Mouse (Mus musculus) brain, embryonic 14.5 days (tissue): ENCODE measurements around the gene Mrpl38. TPM values are rescaled to one million over a fixed set of nuclear protein-coding genes. Genes with fewer than 3 reads are reported as not detected.

Source experiments
- DNase-seq: peaks from one replicate; pipeline ENCODE4 v3.0.0-alpha.2; 2011; ENCODE audit warnings: low read depth
- CTCF ChIP-seq: fragments of 200-500 bp; IDR thresholded peaks from 2 replicates; pipeline ENCODE4 v1.5.1; 2012; ENCODE audit warnings: inconsistent platforms, mild to moderate bottlenecking, moderate library complexity, borderline replicate concordance; ENCODE audit not compliant: insufficient read depth, insufficient read length; ENCODE audit errors: extremely low read depth
- POLR2A ChIP-seq: fragments of 200-500 bp; IDR thresholded peaks from 2 replicates; pipeline ENCODE4 v1.6.1; 2012; ENCODE audit warnings: mild to moderate bottlenecking, inconsistent platforms, borderline replicate concordance; ENCODE audit not compliant: poor library complexity, insufficient read depth, insufficient read length, severe bottlenecking; ENCODE audit errors: extremely low read depth
- polyA plus RNA-seq: library from polyadenylated mRNA; depleted of rRNA; stranded (reverse); fragments of >200 nt; gene quantifications from 2 replicates; pipeline ENCODE4 v1.2.3, GENCODE M21; 2012

Mrpl38 gene
- polyA plus RNA-seq, 1 experiment: 38.6 TPM

DNA sequence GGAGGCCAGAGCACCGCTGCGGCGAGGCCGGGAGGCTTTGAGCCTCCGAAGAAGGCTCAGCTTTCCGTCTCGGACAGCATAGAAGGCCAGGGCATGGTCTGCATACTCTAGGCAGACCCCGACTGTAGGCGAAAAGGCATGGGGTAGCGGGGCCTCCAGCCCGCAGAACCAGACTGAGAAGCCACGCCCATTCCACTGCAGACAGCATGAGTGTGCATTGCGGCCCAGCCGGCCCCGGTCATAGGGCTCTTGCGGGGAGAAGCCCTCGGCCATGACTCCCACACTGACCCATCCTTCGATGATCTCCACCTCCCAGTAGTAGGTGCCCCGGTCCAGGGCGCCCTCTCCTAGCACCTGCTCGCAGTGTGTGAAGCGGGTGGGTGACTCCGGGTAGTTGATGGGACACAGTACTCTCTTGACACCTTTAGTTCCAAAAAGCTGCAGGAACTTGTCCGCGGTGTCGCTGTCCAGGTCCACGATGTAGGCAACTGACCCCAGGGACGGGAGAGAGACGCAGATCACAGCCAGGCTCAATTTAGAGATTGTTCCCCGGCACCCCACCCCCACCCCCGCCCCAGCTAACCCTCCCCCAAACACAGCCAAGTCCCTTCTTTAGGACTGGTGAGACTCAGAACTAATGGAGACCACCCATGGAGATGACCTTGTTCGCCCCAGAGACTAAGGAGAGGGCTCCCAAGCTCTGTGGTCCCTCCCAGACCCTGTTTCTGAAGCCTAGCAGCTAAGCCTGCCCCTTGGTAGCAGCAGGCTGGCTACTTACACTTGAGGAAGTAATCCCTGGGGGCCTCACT is 32.3 kb downstream of the Mrpl38 start:
- DNase-seq: no peak
- TF ChIP-seq POLR2A: no peak
- no peak for TF ChIP-seq CTCF

GRCm38 (mm10) chr11:116105065-116105464 is 33.6 kb downstream of the Mrpl38 start:
- TF ChIP-seq POLR2A (no peak), CTCF (no peak)
- DNase-seq: no peak

DNA sequence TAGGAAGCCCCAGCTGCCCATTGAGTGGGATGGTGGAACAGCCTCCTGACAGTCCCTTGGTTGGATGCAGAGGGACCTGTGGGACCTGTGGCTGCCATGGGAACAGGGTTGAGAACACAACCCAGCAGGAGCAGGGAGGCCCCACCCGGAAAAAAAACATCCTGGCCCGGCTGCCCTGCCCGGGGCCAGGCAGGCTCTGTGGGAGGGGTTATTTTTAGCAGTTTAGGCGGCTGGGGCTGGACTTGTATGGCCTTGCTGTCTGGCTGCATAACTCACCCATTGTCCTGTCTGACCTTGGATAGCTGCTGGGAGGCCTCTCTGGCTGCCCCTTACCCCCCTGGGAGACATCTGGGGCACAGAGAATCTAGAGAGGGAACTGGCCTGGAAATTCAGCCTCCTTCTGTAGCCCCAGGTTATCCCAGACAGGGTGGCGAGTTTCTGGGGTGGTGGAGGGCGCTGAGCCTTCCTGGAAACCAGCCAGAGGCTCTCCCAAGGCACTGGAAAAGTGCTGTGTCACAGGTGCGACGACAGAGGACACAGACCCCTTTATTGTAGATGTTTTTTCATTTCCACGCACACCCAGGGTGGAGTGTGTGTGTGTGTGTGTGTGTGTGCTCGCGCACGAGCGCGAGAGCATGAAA is 34.5 kb downstream of the Mrpl38 start:
- TF ChIP-seq POLR2A (no peak), CTCF (no peak)
- DNase-seq: peak; percentile 47

GRCm38 (mm10) chr11:116103572-116103971 is 35.1 kb downstream of the Mrpl38 start:
- TF ChIP-seq POLR2A: no peak
- no peak for TF ChIP-seq CTCF
- no peak for DNase-seq

DNA sequence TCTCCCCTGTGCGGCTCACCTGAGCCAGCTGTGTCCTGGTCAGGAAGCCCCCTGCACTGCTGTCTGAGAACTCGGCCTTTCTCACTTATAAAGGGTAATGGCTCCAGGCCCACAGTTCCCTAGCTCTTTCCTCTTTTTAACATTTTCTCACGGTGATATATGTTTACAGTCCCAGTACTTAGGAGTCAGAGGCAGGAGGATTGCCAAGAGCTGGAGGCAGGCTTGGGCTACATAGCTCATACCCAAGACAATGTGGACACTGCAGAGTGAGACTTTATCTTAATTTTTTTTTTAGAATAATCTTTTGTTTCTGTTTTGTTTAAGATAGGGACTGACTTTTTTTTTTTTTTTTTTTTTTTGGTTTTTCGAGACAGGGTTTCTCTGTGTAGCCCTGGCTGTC is 36.2 kb downstream of the Mrpl38 start:
- TF ChIP-seq CTCF (no peak), POLR2A (no peak)
- DNase-seq: peak; percentile 73

DNA sequence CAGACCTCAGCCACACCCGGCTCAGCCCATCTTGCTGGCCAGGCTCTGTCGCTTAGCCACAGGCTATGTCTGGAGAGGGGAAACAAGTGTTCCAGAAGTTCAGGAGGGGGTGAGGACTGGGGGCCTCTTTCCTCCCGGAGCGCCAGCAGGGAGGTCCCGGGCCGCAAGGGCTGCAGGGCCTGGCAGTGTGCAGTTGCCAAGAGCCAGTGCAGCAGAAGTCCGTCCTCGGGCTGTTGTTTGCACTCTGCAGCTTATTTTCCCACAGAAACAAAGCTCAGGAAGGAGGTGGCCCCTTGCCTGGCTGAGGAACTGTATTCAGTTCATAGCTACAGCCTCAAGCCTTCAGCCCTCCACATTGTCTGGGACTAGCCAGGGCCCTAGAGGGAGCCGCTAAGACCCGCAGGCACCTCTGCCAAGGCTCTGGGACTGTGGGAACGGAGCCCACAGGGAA is 36.7 kb downstream of the Mrpl38 start:
- DNase-seq: peak; percentile 92
- no peak for TF ChIP-seq POLR2A
- TF ChIP-seq CTCF: no peak

- DNase-seq: no peak
- TF ChIP-seq POLR2A: no peak
- no peak for TF ChIP-seq CTCF
These were observed 37.8 kb downstream of the Mrpl38 start for GRCm38 (mm10) chr11:116100839-116101238.

DNA sequence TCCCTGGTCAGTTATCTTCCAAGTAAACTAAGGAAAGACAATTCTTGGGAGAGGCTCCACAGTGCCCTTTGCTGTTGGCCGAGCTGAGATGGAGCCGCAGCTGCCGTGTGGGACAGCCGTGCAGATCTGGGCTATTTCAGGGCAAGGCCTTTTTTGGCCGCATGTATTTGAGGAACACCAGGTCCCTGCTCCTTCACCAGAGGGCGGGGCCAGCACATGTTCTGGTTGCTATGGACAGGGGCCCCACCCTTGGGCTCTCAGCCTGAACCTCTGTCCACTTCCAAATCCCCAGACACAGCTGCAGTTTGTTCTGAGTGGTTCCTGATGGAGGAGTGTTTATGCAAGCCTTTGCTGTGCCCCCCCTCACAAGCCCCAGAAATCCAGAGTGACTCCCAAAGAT is 38.3 kb downstream of the Mrpl38 start:
- no peak for DNase-seq
- no peak for TF ChIP-seq CTCF
- no peak for TF ChIP-seq POLR2A

- no peak for DNase-seq
- TF ChIP-seq CTCF (no peak), POLR2A (no peak)
These were observed 39.2 kb downstream of the Mrpl38 start for GRCm38 (mm10) chr11:116099462-116099861.

DNA sequence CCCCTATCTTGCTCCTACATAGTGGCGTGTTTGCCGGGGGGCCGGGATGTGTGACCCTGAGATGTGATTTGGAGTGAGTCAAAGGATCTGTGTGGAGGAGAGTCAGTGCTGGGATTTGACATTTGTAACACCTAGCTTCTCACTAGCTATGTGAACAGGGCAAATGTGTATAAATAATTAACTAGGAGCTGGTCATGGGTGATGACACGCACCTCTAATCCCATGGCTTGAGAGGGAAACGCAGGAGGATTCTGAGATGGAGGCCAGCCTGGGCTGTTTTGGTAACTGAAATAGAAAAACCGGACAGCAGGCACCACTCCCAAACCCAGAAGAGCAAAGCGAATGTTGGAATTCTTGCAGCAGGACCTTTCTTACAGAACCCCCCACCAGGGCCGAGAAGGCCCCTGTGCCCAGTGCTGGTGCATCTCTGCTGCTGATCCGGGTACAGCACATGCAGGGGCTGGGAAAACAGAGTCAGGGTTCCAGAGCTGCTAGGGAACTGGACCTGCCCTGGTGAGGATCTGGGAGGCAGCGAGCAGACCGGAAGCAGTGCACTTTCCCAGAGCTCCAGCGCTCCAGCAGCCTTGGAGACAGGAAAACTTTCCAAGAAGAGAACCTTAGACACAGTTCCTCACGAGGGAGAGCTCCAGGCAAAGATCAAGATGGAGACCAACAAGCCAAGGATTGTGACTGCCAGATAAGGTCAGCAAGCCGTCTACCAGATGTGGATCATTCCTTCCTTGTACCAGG is 39.8 kb downstream of the Mrpl38 start:
- TF ChIP-seq CTCF: no peak

More for the DNA sequence above, 39.8 kb downstream of the Mrpl38 start:
- no peak for DNase-seq
